Mouse (Mus musculus) heart, embryonic 16.5 days (tissue): ENCODE results near the gene Fam76b. TPM values are rescaled to one million over a fixed set of nuclear protein-coding genes. Genes with fewer than 3 reads are reported as not detected.

ENCODE experiments used
- ATAC-seq: fragments of 200-750 bp; cut with Nextera tagmentation; replicated peaks from 2 replicates; pipeline ENCODE4 v1.8.0; 2017; ENCODE audit warnings: moderate number of reproducible peaks; ENCODE audit not compliant: insufficient read depth, low FRiP score; ENCODE audit errors: extremely low read depth
- H3K27ac ChIP-seq: fragments of 300-500 bp; sonication (generic); 2 replicates; pipeline ENCODE4 v1.5.1; 2014; ENCODE audit warnings: mild to moderate bottlenecking, low read length, control low read depth, moderate library complexity
- H3K27me3 ChIP-seq: fragments of 300-500 bp; sonication (generic); 2 replicates; pipeline ENCODE4 v1.6.1; 2014; ENCODE audit warnings: low read length, mixed read lengths; ENCODE audit not compliant: control insufficient read depth, insufficient read depth
- H3K36me3 ChIP-seq: fragments of 300-500 bp; sonication (generic); 2 replicates; pipeline ENCODE4 v1.6.1; 2014; ENCODE audit not compliant: control insufficient read depth, insufficient read depth
- H3K4me1 ChIP-seq: fragments of 300-500 bp; sonication (generic); 2 replicates; pipeline ENCODE4 v1.6.1; 2014; ENCODE audit warnings: low read length, mixed read lengths; ENCODE audit not compliant: control insufficient read depth, insufficient read depth
- H3K4me2 ChIP-seq: fragments of 300-500 bp; sonication (generic); 2 replicates; pipeline ENCODE4 v1.6.1; 2014; ENCODE audit warnings: low read depth, mild to moderate bottlenecking, control low read depth, low read length
- H3K4me3 ChIP-seq: fragments of 300-500 bp; sonication (generic); 2 replicates; pipeline ENCODE4 v1.5.1; 2014; ENCODE audit warnings: mild to moderate bottlenecking, control low read depth, low read length
- H3K9ac ChIP-seq: fragments of 300-500 bp; sonication (generic); 2 replicates; pipeline ENCODE4 v1.6.1; 2014; ENCODE audit warnings: low read length, control low read depth
- H3K9me3 ChIP-seq: fragments of 300-500 bp; sonication (generic); replicated peaks from 2 replicates; pipeline ENCODE4 v1.6.1; 2016; ENCODE audit warnings: low read length; ENCODE audit not compliant: control insufficient read depth
- WGBS: fragments of 180-500 bp; shearing (Covaris S2); extraction: QIAGEN DNeasy Blood & Tissue Kit; methylation state at CpG from one replicate; pipeline ENCODE4 v1.1.7; 2014; 5-methylcytosine and 5-hydroxymethylcytosine counted together
- polyA plus RNA-seq: library from polyadenylated mRNA; unstranded; fragments of >200 nt; fragmentation: Nextera tagmentation; extraction: Ambion mirVana; gene quantifications from 2 replicates; pipeline ENCODE4 v1.2.1, GENCODE M21; 2015

The Fam76b gene
- polyA plus RNA-seq, 1 experiment from 2014 or later: 16.8 TPM

GRCm38 (mm10) chr9:13818369-13818768 is 9.1 kb upstream of the Fam76b start:
- Histone ChIP-seq H3K27me3 (no peaks in the 10 kb centered on the region), H3K4me1 (no peaks in the 10 kb centered on the region), H3K27ac (no peak overlapping the region), H3K9ac (no peak overlapping the region), H3K4me2 (no peak overlapping the region), H3K4me3 (no peak overlapping the region), H3K36me3 (peaks cover 59% of the 10 kb centered on the region), H3K9me3 (no peaks in the 10 kb centered on the region)
- ATAC-seq: no peak
- WGBS: 89% methylated on average over 9 of the region's 9 CpGs

- Histone ChIP-seq H3K27ac (no peak overlapping the region), H3K4me1 (peaks cover 9% of the 10 kb centered on the region), H3K9ac (no peak overlapping the region), H3K36me3 (peaks cover 46% of the 10 kb centered on the region), H3K27me3 (no peaks in the 10 kb centered on the region), H3K9me3 (no peaks in the 10 kb centered on the region), H3K4me2 (no peak overlapping the region), H3K4me3 (no peak overlapping the region)
- no peak for ATAC-seq
- 95% methylated on average over 3 of the region's 3 CpGs for WGBS
Observed at GRCm38 (mm10) chr9:13820774-13821173, 6.7 kb upstream of the Fam76b start.

GRCm38 (mm10) chr9:13825896-13826295 is 1.6 kb upstream of the Fam76b start:
- no peak for ATAC-seq
- Histone ChIP-seq H3K4me3 (peak overlapping the region; percentile 80), H3K36me3 (peaks cover 9% of the 10 kb centered on the region), H3K4me2 (peak overlapping the region; percentile 88), H3K9ac (peak overlapping the region; percentile 90), H3K9me3 (no peaks in the 10 kb centered on the region), H3K27ac (peak overlapping the region; percentile 99), H3K4me1 (peaks cover 14% of the 10 kb centered on the region), H3K27me3 (no peaks in the 10 kb centered on the region)
- WGBS: 3% methylated on average over 8 of the region's 8 CpGs

DNA sequence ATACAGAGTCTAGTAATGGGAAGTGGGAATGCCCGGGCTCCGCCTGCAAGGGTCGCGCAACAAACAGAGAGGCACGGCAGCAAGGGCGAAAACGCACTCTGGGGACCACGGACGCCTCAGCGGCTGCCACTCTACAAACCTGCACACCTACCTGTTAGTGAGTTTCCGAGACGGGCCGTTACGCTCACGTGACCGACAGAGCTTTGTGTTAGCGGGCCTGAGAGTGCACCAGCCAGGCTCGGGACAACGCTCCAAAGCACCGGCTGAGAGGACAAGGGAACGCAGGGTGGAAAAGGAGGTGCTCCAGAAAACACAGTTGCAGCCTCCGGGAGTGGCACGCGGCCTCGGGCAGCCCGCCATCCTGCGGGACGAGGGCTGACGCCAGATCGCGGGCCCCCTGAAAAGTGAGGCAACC is 1.1 kb upstream of the Fam76b start:
- WGBS: under 1% methylated on average over 31 of the region's 31 CpGs
- Histone ChIP-seq H3K27ac (peak overlapping the region; percentile 99), H3K4me3 (peak overlapping the region; percentile 80), H3K4me1 (peaks cover 14% of the 10 kb centered on the region), H3K9me3 (no peaks in the 10 kb centered on the region), H3K27me3 (no peaks in the 10 kb centered on the region), H3K4me2 (peak overlapping the region; percentile 88), H3K36me3 (peaks cover 8% of the 10 kb centered on the region; the same call in 1 of the 2 replicates), H3K9ac (peak overlapping the region; percentile 90)
- ATAC-seq: peak; percentile 1

DNA sequence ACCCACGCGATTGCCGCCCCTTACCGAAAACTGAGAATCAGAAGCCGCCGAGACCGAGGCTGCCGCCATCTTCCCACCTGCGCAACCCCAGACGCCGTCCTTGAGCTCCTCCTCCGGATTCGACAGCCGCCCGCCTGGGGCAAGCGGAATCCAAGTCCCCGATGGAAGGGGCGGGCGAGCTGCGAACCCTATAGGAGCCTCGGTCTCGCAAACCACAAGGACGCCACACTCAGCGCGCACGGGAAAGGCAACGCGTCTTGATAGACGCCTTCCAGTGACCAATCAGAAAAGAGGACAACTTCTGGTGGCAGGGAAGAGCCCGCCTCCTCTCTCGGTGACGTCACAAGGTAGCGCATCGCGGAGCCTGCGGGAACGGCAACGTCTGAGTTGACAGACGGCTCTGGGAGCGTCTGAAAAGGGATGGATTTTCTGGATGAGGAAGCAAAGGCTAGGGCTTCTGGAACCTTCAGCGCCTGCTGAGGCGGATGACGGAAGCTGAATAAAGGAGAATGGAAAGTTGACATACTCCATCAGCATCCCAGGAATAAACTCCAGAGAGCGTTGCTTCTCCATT is 597 bp upstream of the Fam76b start, which contains the start of gene Cep57:
Cep57 (minus strand) TSS at position 276 of the 574 bp plus-strand sequence.
- ATAC-seq: peak; percentile 90
- WGBS: under 1% methylated on average over 44 of the region's 44 CpGs

GRCm38 (mm10) chr9:13828087-13828441 is 548 bp downstream of the Fam76b start:
- Histone ChIP-seq H3K4me3 (peak overlapping the region; percentile 76), H3K4me2 (peak overlapping the region; percentile 88), H3K4me1 (peaks cover 14% of the 10 kb centered on the region), H3K27ac (peak overlapping the region; percentile 98), H3K36me3 (peaks cover 16% of the 10 kb centered on the region), H3K27me3 (no peaks in the 10 kb centered on the region), H3K9me3 (no peaks in the 10 kb centered on the region), H3K9ac (peak overlapping the region; percentile 95)
- ATAC-seq: peak; percentile 6; the same call in 1 of the 2 replicates
- WGBS: under 1% methylated on average over 23 of the region's 23 CpGs

More for the DNA sequence above, 597 bp upstream of the Fam76b start, which contains the start of gene Cep57:
- peak within 1 kb of the TSS; percentile 80 for H3K4me3 ChIP-seq
- peak within 1 kb of the TSS; percentile 99 for H3K27ac ChIP-seq
- H3K9me3 ChIP-seq: no peaks in the 10 kb centered on the region
- peaks cover 14% of the 10 kb centered on the region for H3K4me1 ChIP-seq
- H3K27me3 ChIP-seq: no peaks in the 10 kb centered on the region
- peak within 1 kb of the TSS; percentile 88 for H3K4me2 ChIP-seq
- H3K36me3 ChIP-seq: peaks cover 12% of the 10 kb centered on the region; the same call in 1 of the 2 replicates
- H3K9ac ChIP-seq: peak within 1 kb of the TSS; percentile 95

- ATAC-seq: no peak
- WGBS: 72% methylated on average over 3 of the region's 3 CpGs
- H3K36me3 ChIP-seq: peaks cover 55% of the 10 kb centered on the region
Observed at GRCm38 (mm10) chr9:13835256-13835655, 7.7 kb downstream of the Fam76b start.

GRCm38 (mm10) chr9:13836726-13837125 is 9.2 kb downstream of the Fam76b start:
- Histone ChIP-seq H3K9me3 (no peaks in the 10 kb centered on the region), H3K4me2 (no peak overlapping the region), H3K9ac (no peak overlapping the region), H3K27me3 (no peaks in the 10 kb centered on the region), H3K36me3 (peaks cover 57% of the 10 kb centered on the region), H3K4me1 (no peaks in the 10 kb centered on the region), H3K4me3 (no peak overlapping the region), H3K27ac (no peak overlapping the region)
- ATAC-seq: no peak
- WGBS: 43% methylated on average over 2 of the region's 2 CpGs

More at GRCm38 (mm10) chr9:13835256-13835655, 7.7 kb downstream of the Fam76b start:
- H3K9me3 ChIP-seq: no peaks in the 10 kb centered on the region
- H3K4me2 ChIP-seq: no peak overlapping the region
- no peaks in the 10 kb centered on the region for H3K4me1 ChIP-seq
- H3K9ac ChIP-seq: no peak overlapping the region
- no peaks in the 10 kb centered on the region for H3K27me3 ChIP-seq
- H3K27ac ChIP-seq: no peak overlapping the region
- no peak overlapping the region for H3K4me3 ChIP-seq

DNA sequence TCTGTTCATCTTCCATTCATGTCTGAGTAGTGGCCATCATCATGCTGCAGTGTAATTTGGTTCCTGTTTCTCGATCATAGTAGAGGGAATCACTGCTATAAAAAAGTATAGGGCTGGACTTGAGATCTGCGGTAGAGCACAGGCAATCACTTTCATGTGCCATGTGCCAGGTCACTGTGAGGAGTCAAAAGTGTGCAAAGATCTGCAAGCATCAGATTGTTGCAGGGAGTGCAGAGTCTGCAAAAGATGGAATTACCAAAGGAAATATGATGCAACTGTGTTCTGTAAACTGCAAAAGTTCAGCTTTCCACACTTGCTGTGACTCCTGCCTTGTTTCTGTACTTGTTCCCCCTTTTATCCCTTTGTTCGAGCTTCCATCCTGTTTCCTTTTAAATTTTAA is 20.1 kb downstream of the Fam76b start:
- Histone ChIP-seq H3K9ac (no peak overlapping the region), H3K9me3 (no peaks in the 10 kb centered on the region), H3K4me2 (no peak overlapping the region), H3K4me1 (no peaks in the 10 kb centered on the region), H3K27ac (no peak overlapping the region), H3K27me3 (no peaks in the 10 kb centered on the region), H3K36me3 (peaks cover 13% of the 10 kb centered on the region), H3K4me3 (no peak overlapping the region)
- no peak for ATAC-seq
- 76% methylated on average over 3 of the region's 3 CpGs for WGBS
